Mouse (Mus musculus): Measurements from ENCODE around the gene Pacs2.

DNA sequence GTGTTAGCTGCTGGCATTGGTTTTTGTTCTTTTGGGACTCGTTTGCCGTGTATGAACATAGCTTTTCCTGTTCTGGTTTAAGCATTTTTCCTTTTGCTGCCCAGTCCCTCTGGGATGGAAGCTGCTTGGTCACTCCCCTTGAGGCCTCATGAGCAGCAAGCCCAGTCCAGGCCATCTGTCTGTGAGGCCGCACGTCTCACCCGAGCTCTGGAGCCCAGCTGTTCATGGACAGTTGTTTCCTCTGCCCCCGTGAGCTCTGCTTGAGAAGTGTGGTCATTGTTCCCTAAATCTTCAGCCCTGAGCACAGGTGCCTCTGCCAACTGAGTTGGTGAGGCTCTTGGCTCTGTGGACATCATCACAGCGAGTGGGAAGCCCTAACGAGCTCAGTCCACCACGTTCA, 14.6 kb downstream of the Pacs2 start:
- TF ChIP-seq CTCF (IDR thresholded peaks at IDR 0.05; ENCODE audit: low read depth) (no peak), EP300 (IDR thresholded peaks at IDR 0.05; ENCODE audit: low read depth) (no peak)

Measured in liver, postnatal 0 days (tissue).